Mouse (Mus musculus): Measurements from ENCODE around the gene Ctsf. TPM values are rescaled to one million over a fixed set of nuclear protein-coding genes. Genes with fewer than 3 reads are reported as not detected.

The Ctsf gene
- polyA plus RNA-seq, 1 experiment from 2014 or later, result 13.2 TPM

GRCm38 (mm10) chr19:4908107-4908506 is 53.2 kb downstream of the Ctsf start:
- WGBS, result 79% methylated on average over 4 of the region's 4 CpGs

GRCm38 (mm10) chr19:4909376-4909775 is 54.4 kb downstream of the Ctsf start:
- Histone ChIP-seq H3K36me3 (ENCODE audit: control insufficient read depth, insufficient read depth, low read length) (peaks cover 34% of the 10 kb centered on the region), H3K9me3 (ENCODE audit: control insufficient read depth, low read length) (no peaks in the 10 kb centered on the region), H3K4me1 (replicated peaks; ENCODE audit: control insufficient read depth, insufficient read depth, low read length) (no peaks in the 10 kb centered on the region), H3K27me3 (replicated peaks; ENCODE audit: control insufficient read depth, insufficient read depth, low read length) (no peaks in the 10 kb centered on the region), H3K9ac (ENCODE audit: low read depth, low read length) (no peak overlapping the region), H3K27ac (ENCODE audit: low read depth, low read length) (no peak overlapping the region), H3K4me3 (ENCODE audit: low read depth, low read length) (no peak overlapping the region), H3K4me2 (no peak overlapping the region)
- ATAC-seq (replicated peaks; ENCODE audit: low FRiP score) (no peak), DNase-seq (ENCODE audit: low spot score) (no peak)
- 88% methylated on average over 7 of the region's 7 CpGs for WGBS

More at GRCm38 (mm10) chr19:4908107-4908506, 53.2 kb downstream of the Ctsf start:
- Histone ChIP-seq H3K36me3 (ENCODE audit: control insufficient read depth, insufficient read depth, low read length) (peaks cover 23% of the 10 kb centered on the region), H3K9ac (ENCODE audit: low read depth, low read length) (no peak overlapping the region), H3K27me3 (replicated peaks; ENCODE audit: control insufficient read depth, insufficient read depth, low read length) (no peaks in the 10 kb centered on the region), H3K4me3 (ENCODE audit: low read depth, low read length) (no peak overlapping the region), H3K4me1 (replicated peaks; ENCODE audit: control insufficient read depth, insufficient read depth, low read length) (no peaks in the 10 kb centered on the region), H3K4me2 (no peak overlapping the region), H3K9me3 (ENCODE audit: control insufficient read depth, low read length) (no peaks in the 10 kb centered on the region), H3K27ac (ENCODE audit: low read depth, low read length) (no peak overlapping the region)
- no peak for ATAC-seq (replicated peaks; ENCODE audit: low FRiP score)
- DNase-seq (ENCODE audit: low spot score), result no peak

Other genes with a start within 250 kb of the Ctsf start
- gene Lrfn4, start 239.5 kb upstream of the Ctsf start, polyA plus RNA-seq (2014; fragmentation: Nextera tagmentation; extraction: Ambion mirVana), result 2.2 and 3.3 TPM in 2 replicates
- gene Rce1, start 229.5 kb upstream of the Ctsf start, polyA plus RNA-seq (2014; fragmentation: Nextera tagmentation; extraction: Ambion mirVana), result 52.5 and 52.9 TPM in 2 replicates
- 0.82 and 2.0 TPM in 2 replicates for gene Gm960, start 156.5 kb upstream of the Ctsf start, polyA plus RNA-seq (2014; fragmentation: Nextera tagmentation; extraction: Ambion mirVana)
- 0.75 and 0.97 TPM in 2 replicates for gene Sptbn2, start 144.0 kb upstream of the Ctsf start, polyA plus RNA-seq (2014; fragmentation: Nextera tagmentation; extraction: Ambion mirVana)
- gene Rbm4b, start 98.6 kb upstream of the Ctsf start, polyA plus RNA-seq (2014; fragmentation: Nextera tagmentation; extraction: Ambion mirVana), result 36.0 and 44.0 TPM in 2 replicates
- gene Rbm4, start 61.2 kb upstream of the Ctsf start, polyA plus RNA-seq (2014; fragmentation: Nextera tagmentation; extraction: Ambion mirVana), result 49.9 and 54.0 TPM in 2 replicates
- 19.4 and 30.1 TPM in 2 replicates for gene Gm21992, start 43.5 kb upstream of the Ctsf start, polyA plus RNA-seq (2014; fragmentation: Nextera tagmentation; extraction: Ambion mirVana)
- gene Rbm14, start 43.5 kb upstream of the Ctsf start, polyA plus RNA-seq (2014; fragmentation: Nextera tagmentation; extraction: Ambion mirVana), result 92.4 and 104 TPM in 2 replicates
- 46.2 and 49.8 TPM in 2 replicates for gene Ccs, start 15.8 kb upstream of the Ctsf start, polyA plus RNA-seq (2014; fragmentation: Nextera tagmentation; extraction: Ambion mirVana)
- 0.05 TPM in 1 of 2 replicates, not detected in the other for gene Ccdc87, start 15.8 kb upstream of the Ctsf start, polyA plus RNA-seq (2014; fragmentation: Nextera tagmentation; extraction: Ambion mirVana)
- gene Actn3, start 22.8 kb downstream of the Ctsf start, polyA plus RNA-seq (2014; fragmentation: Nextera tagmentation; extraction: Ambion mirVana), result 1.9 and 2.1 TPM in 2 replicates
- gene Zdhhc24, start 23.5 kb downstream of the Ctsf start, polyA plus RNA-seq (2014; fragmentation: Nextera tagmentation; extraction: Ambion mirVana), result 12.2 and 13.6 TPM in 2 replicates
- 1.2 and 2.5 TPM in 2 replicates for gene Bbs1, start 51.5 kb downstream of the Ctsf start, polyA plus RNA-seq (2014; fragmentation: Nextera tagmentation; extraction: Ambion mirVana)
- gene Dpp3, start 73.2 kb downstream of the Ctsf start, polyA plus RNA-seq (2014; fragmentation: Nextera tagmentation; extraction: Ambion mirVana), result 114 and 131 TPM in 2 replicates
- 0.34 and 0.39 TPM in 2 replicates for gene Peli3, start 88.0 kb downstream of the Ctsf start, polyA plus RNA-seq (2014; fragmentation: Nextera tagmentation; extraction: Ambion mirVana)
- 138 and 139 TPM in 2 replicates for gene Mrpl11, start 107.0 kb downstream of the Ctsf start, polyA plus RNA-seq (2014; fragmentation: Nextera tagmentation; extraction: Ambion mirVana)
- gene Npas4, start 135.2 kb downstream of the Ctsf start, polyA plus RNA-seq (2014; fragmentation: Nextera tagmentation; extraction: Ambion mirVana), result 0.04 TPM in 1 of 2 replicates, not detected in the other
- 6.2 and 6.6 TPM in 2 replicates for gene Slc29a2, start 168.7 kb downstream of the Ctsf start, polyA plus RNA-seq (2014; fragmentation: Nextera tagmentation; extraction: Ambion mirVana)
- 19.1 and 21.3 TPM in 2 replicates for gene B4gat1, start 183.7 kb downstream of the Ctsf start, polyA plus RNA-seq (2014; fragmentation: Nextera tagmentation; extraction: Ambion mirVana)
- 1.1 TPM in 2 replicates for gene AC124502.3, start 183.8 kb downstream of the Ctsf start, polyA plus RNA-seq (2014; fragmentation: Nextera tagmentation; extraction: Ambion mirVana)
- 61.2 and 61.3 TPM in 2 replicates for gene Brms1, start 186.2 kb downstream of the Ctsf start, polyA plus RNA-seq (2014; fragmentation: Nextera tagmentation; extraction: Ambion mirVana)
- gene Rin1, start 195.4 kb downstream of the Ctsf start, polyA plus RNA-seq (2014; fragmentation: Nextera tagmentation; extraction: Ambion mirVana), result 1.3 and 1.4 TPM in 2 replicates
- 28.6 and 29.3 TPM in 2 replicates for gene Cd248, start 212.9 kb downstream of the Ctsf start, polyA plus RNA-seq (2014; fragmentation: Nextera tagmentation; extraction: Ambion mirVana)
- gene Tmem151a, start 230.4 kb downstream of the Ctsf start, polyA plus RNA-seq (2014; fragmentation: Nextera tagmentation; extraction: Ambion mirVana), result 2.6 TPM in 2 replicates
- gene Yif1a, start 233.4 kb downstream of the Ctsf start, polyA plus RNA-seq (2014; fragmentation: Nextera tagmentation; extraction: Ambion mirVana), result 77.8 and 83.4 TPM in 2 replicates
- gene Cnih2, start 243.4 kb downstream of the Ctsf start, polyA plus RNA-seq (2014; fragmentation: Nextera tagmentation; extraction: Ambion mirVana), result 8.4 and 9.5 TPM in 2 replicates